12 mouse cellular contexts compared by ENCODE assay signal in genomic region chr13:57281941-57282710, GRCm38 (mm10).
A peak's percentile ranks its signal among the peaks of the same experiment; 100 is the strongest.
DNase-seq lines count a peak whose midpoint lies in the region; ATAC-seq and TF ChIP-seq lines count a peak whose summit lies in the region.
"Had no signal": no experiment of that assay in that cellular context is flagged by ENCODE, and none has a peak within 500 bp of the region (broad histone marks: within the 10 kb centered on the region; RNA-seq: fewer than 3 reads in every experiment).

No protein-coding gene starts in this region.

- DNase-seq in heart, embryonic 10.5 days (ENCODE audit: low spot score), result peak; percentile 74
- DNase-seq in heart, postnatal 25 days (ENCODE audit: low spot score), result no peak
- peak; percentile 22 for DNase-seq in forebrain, embryonic 14.5 days (ENCODE audit: low spot score)
- no peak for DNase-seq in left cerebral cortex, postnatal 25 days (ENCODE audit: low spot score in 2 of 2)
- DNase-seq in left cerebral cortex, postnatal 14 days (ENCODE audit: low spot score in 2 of 2), result no peak
- DNase-seq in cerebellum, postnatal 4 days (ENCODE audit: low spot score in 2 of 2), result no peak
- DNase-seq: kidney, adult 11 months had no signal

- peaks cover 9% of the 10 kb centered on the region for H3K4me1 ChIP-seq in heart, embryonic 10.5 days
- peaks cover 15% of the 10 kb centered on the region for H3K4me1 ChIP-seq in E14TG2a.4 (replicated peaks; ENCODE audit: low read depth, low read length)
- H3K4me1 ChIP-seq in forebrain, embryonic 14.5 days (ENCODE audit: control insufficient read depth, insufficient read depth, low read length), result peaks cover 2% of the 10 kb centered on the region; the same call in 1 of the 2 replicates
- H3K4me1 ChIP-seq in midbrain, embryonic 15.5 days, result peaks cover 11% of the 10 kb centered on the region
- H3K4me1 ChIP-seq: embryonic facial prominence, embryonic 15.5 days had no signal

- ATAC-seq in forebrain, embryonic 14.5 days, result no peak
- peak; percentile 58; the same call in 1 of the 2 replicates for ATAC-seq in midbrain, embryonic 15.5 days (replicated peaks)

- H3K4me2 ChIP-seq in forebrain, embryonic 14.5 days (ENCODE audit: low read length), result no peak overlapping the region
- no peak overlapping the region for H3K4me2 ChIP-seq in midbrain, embryonic 15.5 days
- H3K4me2 ChIP-seq: embryonic facial prominence, embryonic 15.5 days; lung, embryonic 14.5 days had no signal

- TF ChIP-seq CTCF in E14TG2a.4 (conservative IDR thresholded peaks at IDR 0.05; ENCODE audit: low read length), result no peak

- no peaks in the 10 kb centered on the region for H3K36me3 ChIP-seq in heart, embryonic 10.5 days
- no peaks in the 10 kb centered on the region for H3K36me3 ChIP-seq in E14TG2a.4 (ENCODE audit: insufficient read depth, low read length)
- no peaks in the 10 kb centered on the region for H3K36me3 ChIP-seq in forebrain, embryonic 14.5 days (ENCODE audit: control insufficient read depth, insufficient read depth, low read length)
- no peaks in the 10 kb centered on the region for H3K36me3 ChIP-seq in midbrain, embryonic 15.5 days (replicated peaks)
- H3K36me3 ChIP-seq: embryonic facial prominence, embryonic 15.5 days; G1E had no signal

- H3K4me3 ChIP-seq in heart, embryonic 10.5 days, result peak overlapping the region; percentile 27; the same call in 1 of the 2 replicates
- H3K4me3 ChIP-seq in E14TG2a.4 (replicated peaks; ENCODE audit: low read length), result peak overlapping the region; percentile 41
- no peak overlapping the region for H3K4me3 ChIP-seq in forebrain, embryonic 14.5 days (ENCODE audit: low read depth, low read length)
- no peak overlapping the region for H3K4me3 ChIP-seq in midbrain, embryonic 15.5 days
- H3K4me3 ChIP-seq: embryonic facial prominence, embryonic 15.5 days had no signal

- H3K9me3 ChIP-seq in heart, embryonic 10.5 days, result no peaks in the 10 kb centered on the region
- H3K9me3 ChIP-seq in E14TG2a.4 (ENCODE audit: low read length), result no peaks in the 10 kb centered on the region
- no peaks in the 10 kb centered on the region for H3K9me3 ChIP-seq in forebrain, embryonic 14.5 days (replicated peaks; ENCODE audit: control insufficient read depth, low read length)
- no peaks in the 10 kb centered on the region for H3K9me3 ChIP-seq in midbrain, embryonic 15.5 days
- H3K9me3 ChIP-seq: embryonic facial prominence, embryonic 15.5 days had no signal

- H3K27me3 ChIP-seq in heart, embryonic 10.5 days (ENCODE audit: insufficient read depth, poor library complexity, severe bottlenecking), result peaks cover 12% of the 10 kb centered on the region; the same call in 1 of the 2 replicates
- H3K27me3 ChIP-seq in E14TG2a.4 (ENCODE audit: insufficient read depth, low read length), result peaks cover 7% of the 10 kb centered on the region
- no peaks in the 10 kb centered on the region for H3K27me3 ChIP-seq in forebrain, embryonic 14.5 days (replicated peaks; ENCODE audit: control insufficient read depth, insufficient read depth, low read length)
- no peaks in the 10 kb centered on the region for H3K27me3 ChIP-seq in midbrain, embryonic 15.5 days (replicated peaks)
- H3K27me3 ChIP-seq: embryonic facial prominence, embryonic 15.5 days had no signal

- 35% methylated on average over 24 of the region's 24 CpGs for WGBS in heart, embryonic 10.5 days
- WGBS in forebrain, embryonic 14.5 days, result 50% methylated on average over 24 of the region's 24 CpGs
- WGBS in midbrain, embryonic 15.5 days, result 59% methylated on average over 24 of the region's 24 CpGs

- intact Hi-C loops in heart, postnatal 25 days (cut with DNase I), result loop anchor here (2.0 kb wide), 1 partner anchor 627 kb away; the partner anchor contains the start of gene Spock1
- intact Hi-C loops in left cerebral cortex, postnatal 25 days (cut with DNase I), result loop anchor here (2.0 to 10.0 kb wide), 3 partner anchors 190 to 627 kb away; partner anchors contain the start of gene Spock1
- intact Hi-C loops in left cerebral cortex, postnatal 14 days (cut with DNase I), result loop anchor here (1.0 kb wide), 1 partner anchor 626 kb away; the partner anchor contains the start of gene Spock1

- H3K9ac ChIP-seq in forebrain, embryonic 14.5 days (ENCODE audit: low read length), result no peak overlapping the region
- H3K9ac ChIP-seq in midbrain, embryonic 15.5 days, result no peak overlapping the region
- H3K9ac ChIP-seq: embryonic facial prominence, embryonic 15.5 days; lung, embryonic 14.5 days had no signal

- H3K27ac ChIP-seq in heart, embryonic 10.5 days, result peak overlapping the region; percentile 47
- H3K27ac ChIP-seq in forebrain, embryonic 14.5 days (ENCODE audit: low read depth, low read length), result no peak overlapping the region
- no peak overlapping the region for H3K27ac ChIP-seq in midbrain, embryonic 15.5 days
- H3K27ac ChIP-seq: embryonic facial prominence, embryonic 15.5 days had no signal

Comparison
In these comparisons a context has a peak if more than half of its experiments do, and no peak if none do; other contexts are left out.
1. DNase-seq: peak in heart, embryonic 10.5 days (single experiment) and forebrain, embryonic 14.5 days (single experiment); none in heart, postnatal 25 days (single experiment), left cerebral cortex, postnatal 25 days (0 of 2), left cerebral cortex, postnatal 14 days (0 of 2) and cerebellum, postnatal 4 days (0 of 2).
2. H3K4me3 ChIP-seq: peak in heart, embryonic 10.5 days (single experiment) and E14TG2a.4 (single experiment); none in forebrain, embryonic 14.5 days (single experiment) and midbrain, embryonic 15.5 days (single experiment).